Mouse (Mus musculus) c-Kit-positive CD71-negative TER-119-negative erythroid progenitor cells, embryonic 14.5 days (primary cell): ENCODE results near the gene Kcnab1.

Experiments
- DNase-seq: peaks from one replicate; pipeline ENCODE4 v3.0.0-alpha.2; 2013; ENCODE audit warnings: low read depth

Kcnab1 gene

GRCm38 (mm10) chr3:65316738-65317137 is 207.6 kb downstream of the Kcnab1 start:
- no peak for DNase-seq

- peak; percentile 38 for DNase-seq
Observed at GRCm38 (mm10) chr3:65317876-65318537, 208.8 kb downstream of the Kcnab1 start.

- DNase-seq = no peak
Observed at GRCm38 (mm10) chr3:65319248-65320008, 210.2 kb downstream of the Kcnab1 start.

DNA sequence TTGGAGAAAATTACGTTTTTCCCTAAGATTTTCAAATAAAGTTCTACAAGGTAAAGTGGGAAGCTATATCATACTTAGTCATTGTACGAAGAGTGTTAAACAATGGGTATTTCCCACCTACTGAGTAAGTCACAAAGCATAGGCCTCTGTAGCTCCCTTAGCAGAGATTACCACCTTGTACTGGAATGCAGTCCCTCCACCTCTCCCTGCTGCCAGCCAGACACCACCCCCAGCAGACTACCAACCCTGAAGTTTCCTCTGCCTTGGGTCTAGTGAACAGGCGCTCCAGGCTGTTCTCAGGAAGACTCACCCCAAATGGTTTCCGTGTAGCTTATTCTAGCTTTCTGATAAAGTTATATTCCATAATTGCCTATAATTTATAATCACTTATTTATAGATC is 211.8 kb downstream of the Kcnab1 start:
- no peak for DNase-seq

DNA sequence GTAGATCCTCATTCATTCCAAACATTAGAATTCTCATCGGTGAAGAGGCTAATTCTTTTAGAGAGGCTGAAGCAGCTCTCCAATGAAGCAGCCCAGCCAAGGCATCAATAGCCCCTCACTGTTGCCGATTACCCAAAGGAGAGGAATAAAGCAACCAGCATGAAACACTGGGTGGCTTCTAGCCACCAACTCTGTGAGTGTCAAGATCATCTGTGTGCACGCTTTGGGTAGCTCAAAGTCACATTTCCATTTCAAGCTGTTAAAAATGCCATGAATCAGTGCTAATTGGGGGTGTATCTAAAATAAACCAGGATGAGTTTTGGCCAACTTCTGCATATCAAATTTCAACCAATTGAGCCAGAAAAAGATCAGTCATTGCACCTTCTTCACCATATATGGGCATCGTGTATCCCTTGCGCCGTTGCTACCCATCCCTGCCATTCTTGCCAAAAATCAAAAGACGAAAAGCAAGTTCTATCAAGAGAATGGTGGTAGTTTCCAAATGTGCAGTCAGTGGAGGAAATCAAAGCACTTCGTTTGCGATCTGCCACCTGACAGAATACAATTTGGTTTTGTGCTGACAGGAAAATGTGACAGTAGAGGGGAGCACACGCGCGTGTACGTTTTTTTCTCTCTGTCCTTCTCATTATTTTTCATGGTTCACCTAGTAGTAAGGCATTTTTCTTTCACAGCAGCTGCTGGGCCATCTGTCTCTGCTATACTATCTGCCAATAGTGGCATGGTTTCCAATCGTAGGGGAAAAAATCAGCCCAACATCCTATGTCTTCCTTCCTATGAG is 213.0 kb downstream of the Kcnab1 start:
- DNase-seq = no peak

DNA sequence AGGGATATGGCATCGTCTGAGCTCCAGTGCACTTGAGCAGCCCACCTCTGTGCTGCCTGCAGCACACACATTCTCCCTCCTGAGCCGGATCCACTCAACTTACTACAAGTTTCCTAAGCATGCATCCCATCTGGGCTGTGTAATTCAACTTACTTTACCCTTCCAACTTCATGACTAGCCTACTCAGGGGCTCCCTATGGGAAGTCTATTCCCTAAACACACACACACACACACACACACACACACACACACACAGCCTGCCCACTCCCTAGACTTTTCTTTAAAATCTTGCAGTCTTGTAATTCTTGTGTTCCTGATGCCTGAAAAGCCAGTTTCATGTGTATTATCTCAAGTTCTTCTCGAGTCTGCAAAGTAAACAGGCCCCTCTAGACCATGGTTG is 216.1 kb downstream of the Kcnab1 start:
- DNase-seq = no peak

GRCm38 (mm10) chr3:65328814-65329213 is 219.6 kb downstream of the Kcnab1 start:
- no peak for DNase-seq

DNA sequence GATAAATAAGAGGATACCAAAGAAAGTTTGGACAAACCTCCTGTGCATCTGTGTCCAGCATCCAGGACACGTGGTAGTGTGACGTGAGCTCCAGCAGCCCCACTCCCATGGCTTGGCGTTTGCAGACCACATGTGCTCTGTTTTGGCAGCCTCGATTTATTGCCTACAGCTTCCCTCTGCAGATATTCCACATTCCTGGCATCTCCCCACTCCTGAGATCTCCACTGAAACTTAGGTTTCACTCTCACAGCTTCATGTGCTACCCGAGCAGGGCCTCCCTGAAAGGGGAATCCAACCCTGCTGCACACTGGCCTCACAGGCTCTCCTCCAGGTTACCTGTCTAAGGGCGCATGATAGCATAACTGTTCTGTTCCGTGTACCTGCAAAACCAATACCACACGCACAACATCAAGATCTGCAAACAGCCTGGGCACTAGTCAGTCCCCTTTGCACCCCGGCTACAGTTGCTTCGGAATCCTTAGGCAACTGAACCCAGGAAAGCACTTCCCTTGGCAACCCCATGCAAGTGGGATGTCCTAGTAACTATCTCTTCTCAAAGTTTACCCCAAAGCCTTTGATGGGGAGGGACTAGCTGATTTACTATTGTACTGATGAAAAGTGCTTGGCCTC is 228.8 kb downstream of the Kcnab1 start:
- no peak for DNase-seq

- DNase-seq = no peak
Observed at GRCm38 (mm10) chr3:65340173-65340951, 231.2 kb downstream of the Kcnab1 start.

DNA sequence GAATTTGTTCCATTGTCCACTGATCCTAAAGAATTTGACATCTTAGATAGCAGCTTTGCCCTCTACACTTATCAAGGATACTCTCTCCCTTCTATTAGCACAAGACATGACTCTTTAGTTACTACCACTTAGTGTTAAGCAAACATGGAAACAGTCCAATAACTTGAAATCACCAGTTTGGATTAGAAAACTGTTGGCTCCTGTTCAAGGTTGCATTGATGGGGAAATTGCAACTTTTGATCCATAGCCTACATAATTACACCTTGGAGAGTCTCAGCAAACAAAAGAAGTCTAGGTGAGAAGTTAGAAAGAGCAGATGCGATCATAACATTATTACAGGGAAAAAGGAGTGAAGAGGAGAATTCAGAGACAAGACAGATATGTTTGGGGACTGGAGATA is 237.0 kb downstream of the Kcnab1 start:
- DNase-seq = no peak

DNA sequence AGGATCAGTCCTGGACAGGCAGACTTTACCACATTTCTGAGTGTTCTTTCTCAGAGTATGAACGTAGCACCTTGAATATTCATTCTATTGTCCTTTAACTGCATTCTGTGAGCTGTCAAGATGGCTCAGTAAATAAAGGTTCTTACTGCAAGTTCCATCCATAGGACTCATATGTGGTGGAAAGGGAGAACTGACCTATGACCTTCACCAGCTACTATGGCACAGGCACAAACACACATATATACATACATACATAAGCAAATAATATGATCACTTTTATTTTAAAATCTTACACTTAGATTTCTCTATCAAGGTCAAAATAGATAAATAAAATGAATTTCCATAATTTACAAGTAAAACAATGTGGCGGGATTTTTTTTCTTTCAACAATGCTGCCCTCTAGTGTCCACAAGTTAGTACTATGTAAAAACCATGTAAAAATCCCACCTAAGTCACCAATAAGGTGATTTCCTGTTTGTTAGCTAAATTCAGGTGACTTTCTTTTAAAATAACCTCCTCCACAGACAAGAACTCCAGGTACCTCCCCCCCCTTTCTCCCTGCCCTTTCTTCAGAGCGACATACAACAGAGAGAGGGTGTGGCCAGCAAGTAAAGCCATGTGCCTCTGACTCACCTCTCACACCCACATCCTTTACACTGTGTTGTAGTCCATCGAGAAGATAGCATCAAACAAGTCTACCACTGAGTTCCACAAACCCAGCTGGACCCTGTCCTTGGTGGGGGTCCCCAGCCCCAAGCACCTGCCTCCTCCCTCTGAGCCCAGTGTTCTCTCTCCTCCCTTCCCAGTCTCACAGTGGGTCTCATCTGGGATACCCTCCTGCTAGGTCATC is 243.3 kb downstream of the Kcnab1 start:
- no peak for DNase-seq

DNA sequence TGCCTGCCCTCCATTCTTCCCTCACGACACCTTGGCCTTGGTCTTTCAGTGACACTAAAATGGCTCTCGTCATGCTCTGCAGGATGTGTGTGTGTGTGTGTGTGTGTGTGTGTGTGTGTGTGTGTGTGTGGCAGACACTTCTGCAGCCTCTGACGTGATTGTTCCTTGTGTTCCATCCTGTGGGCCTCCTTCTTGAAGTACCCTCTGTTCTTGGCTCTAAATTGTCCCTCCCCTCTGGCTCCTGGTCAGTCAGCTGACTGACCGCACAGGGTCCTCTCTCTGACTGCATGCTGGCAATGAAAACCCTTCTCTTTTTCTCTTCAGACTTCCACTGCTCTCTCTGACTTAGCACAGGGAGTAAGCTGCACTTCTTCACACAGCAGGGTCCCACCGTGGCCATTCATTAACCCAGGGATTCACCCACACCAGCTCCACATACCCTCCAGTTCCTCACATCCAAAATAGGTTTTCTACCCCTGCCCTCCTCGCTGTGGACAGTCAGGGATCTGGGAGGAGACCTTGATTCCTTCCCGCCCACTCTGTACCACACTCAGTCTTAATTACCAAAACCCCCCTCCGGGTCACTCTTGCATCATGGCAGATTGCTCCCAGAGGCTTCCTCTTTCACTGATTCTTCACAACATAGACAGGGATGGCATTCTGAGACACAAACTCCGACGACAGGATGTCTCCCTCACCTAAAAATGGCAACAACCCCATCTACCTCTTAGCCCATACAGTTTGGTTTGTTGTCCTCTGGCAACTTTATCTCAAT is 244.3 kb downstream of the Kcnab1 start:
- no peak for DNase-seq

- DNase-seq = no peak
Observed at GRCm38 (mm10) chr3:65355479-65355878, 246.3 kb downstream of the Kcnab1 start.

- no peak for DNase-seq
Observed at GRCm38 (mm10) chr3:65358275-65358674, 249.1 kb downstream of the Kcnab1 start.

GRCm38 (mm10) chr3:65358841-65359240 is 249.7 kb downstream of the Kcnab1 start:
- no peak for DNase-seq

DNA sequence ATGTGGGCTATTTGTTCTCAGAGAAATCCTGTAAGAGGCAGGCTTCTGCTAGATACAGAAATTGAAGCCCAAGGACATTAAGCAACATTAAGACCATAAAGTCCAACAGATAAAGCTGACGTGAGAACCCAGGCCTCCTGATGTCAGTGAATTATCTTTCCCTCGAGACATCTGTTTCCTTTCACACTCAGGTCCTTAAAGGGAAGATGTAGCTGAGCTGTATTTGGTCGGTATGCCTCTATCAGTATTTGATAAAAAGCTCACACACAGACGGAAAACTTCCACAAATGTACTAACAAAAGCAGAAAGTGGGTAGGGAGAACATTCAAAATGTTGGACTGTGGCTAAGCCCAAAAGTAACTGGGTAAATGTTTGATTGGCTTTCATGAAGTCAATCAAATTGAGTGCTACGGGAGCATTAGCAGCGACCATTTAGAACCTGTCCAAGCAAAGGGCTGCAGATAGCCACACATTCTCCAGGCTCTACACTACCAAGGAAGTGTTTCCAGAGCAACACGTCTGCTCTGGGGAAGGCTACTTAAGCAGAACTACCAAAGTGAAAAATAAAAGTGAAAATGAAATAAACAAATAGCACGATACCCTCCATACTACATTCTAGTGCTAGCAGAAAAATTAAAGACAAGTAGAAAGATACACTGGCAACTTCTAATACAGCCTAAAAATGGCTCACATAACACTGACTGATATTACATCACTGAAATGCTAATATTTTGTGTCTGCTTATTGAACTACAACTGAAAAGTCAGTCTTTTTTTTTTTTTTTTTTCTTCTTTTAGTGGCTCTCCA is 251.2 kb downstream of the Kcnab1 start:
- DNase-seq = no peak

DNA sequence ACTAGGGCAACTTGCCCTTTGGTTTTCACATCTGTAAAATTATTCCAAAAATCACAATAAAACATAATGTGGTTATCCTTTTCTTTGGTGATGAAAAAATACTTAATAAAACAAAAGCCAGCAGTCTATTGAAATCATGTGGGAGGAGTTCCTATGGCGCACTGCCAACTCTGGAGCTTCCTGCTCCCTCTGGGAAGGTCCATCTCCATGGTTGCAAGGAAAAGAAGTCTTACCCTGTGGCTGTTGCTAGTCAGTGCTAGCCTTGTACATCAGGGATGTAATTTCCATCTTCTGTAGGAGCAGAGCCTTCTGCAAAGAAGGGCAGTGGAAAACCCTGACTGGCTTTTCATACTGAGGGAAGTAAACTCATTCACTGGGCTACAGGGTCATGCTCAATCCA is 254.3 kb downstream of the Kcnab1 start:
- DNase-seq = no peak

DNA sequence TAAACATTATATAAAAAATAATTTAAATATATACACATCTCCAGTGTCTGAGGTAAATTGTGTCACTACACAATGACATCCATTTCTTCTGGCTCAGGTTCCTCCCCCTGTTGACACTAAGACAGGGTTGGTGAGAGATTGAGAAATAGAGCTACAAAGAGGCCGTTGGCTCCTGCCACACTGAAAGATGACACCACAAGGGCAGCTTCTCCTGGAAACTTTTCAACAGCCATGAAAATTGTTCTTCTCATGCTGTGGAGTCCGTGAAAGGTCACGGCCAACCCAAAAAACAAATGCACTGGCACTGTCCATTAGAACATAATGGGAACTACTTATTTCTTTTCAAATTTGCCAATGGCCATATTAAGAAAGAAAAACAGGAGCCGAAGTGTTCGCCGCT is 256.0 kb downstream of the Kcnab1 start:
- DNase-seq = no peak
